Mouse (Mus musculus): Measurements from ENCODE around the gene Sys1. TPM values are rescaled to one million over a fixed set of nuclear protein-coding genes. Genes with fewer than 3 reads are reported as not detected.

The Sys1 gene
- polyA plus RNA-seq, 1 experiment from 2014 or later = 62.0 TPM

DNA sequence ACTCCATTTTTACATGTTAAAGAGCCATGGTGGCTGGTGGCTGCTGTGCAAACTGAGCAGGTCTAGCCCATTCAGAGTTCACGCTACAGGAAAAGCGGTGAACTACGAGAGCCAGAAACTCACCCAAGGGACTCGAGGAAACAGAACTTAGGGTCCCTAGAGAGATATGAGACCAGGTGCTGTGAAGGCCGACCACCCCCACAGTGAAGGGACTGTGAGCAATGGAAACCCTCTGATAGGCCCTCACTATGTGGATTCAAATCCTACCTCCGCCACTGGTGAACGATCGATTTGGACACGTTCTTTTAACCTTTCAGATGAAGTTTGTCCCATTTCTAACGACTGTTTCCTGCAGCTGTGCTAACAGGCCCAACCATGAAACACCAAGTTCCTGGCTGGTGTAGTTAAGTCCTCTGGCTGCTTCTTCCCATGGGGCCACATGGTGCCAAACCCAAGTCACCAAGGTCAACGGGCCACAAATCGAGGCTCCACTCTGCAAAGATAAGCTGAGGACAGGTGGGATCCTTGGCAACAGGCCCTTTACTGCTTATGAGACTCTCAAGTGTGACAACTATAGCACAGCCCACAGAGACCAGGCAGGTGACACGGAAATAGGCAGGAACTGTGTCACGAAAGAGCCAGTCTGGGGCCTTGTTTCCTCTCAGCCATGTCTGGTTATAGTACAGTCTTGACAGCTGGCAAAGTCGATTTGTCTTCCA is 33.9 kb upstream of the Sys1 start:
- H3K4me3 ChIP-seq (ENCODE audit: low read depth, low read length) = no peak overlapping the region
- ATAC-seq (ENCODE audit: low FRiP score) (no peak), DNase-seq (ENCODE audit: low spot score, missing footprints) (peak; percentile 75)
- H3K4me1 ChIP-seq (ENCODE audit: control insufficient read depth, insufficient read depth, low read length) = no peaks in the 10 kb centered on the region
- H3K27ac ChIP-seq (ENCODE audit: low read depth, low read length) = no peak overlapping the region
- no peak overlapping the region for H3K4me2 ChIP-seq
- no peaks in the 10 kb centered on the region for H3K36me3 ChIP-seq (ENCODE audit: control insufficient read depth, insufficient read depth, low read length)
- no peak overlapping the region for H3K9ac ChIP-seq (ENCODE audit: low read length)
- WGBS = 88% methylated on average over 15 of the region's 15 CpGs
- H3K27me3 ChIP-seq (ENCODE audit: control insufficient read depth, insufficient read depth, low read length) = no peaks in the 10 kb centered on the region
- H3K9me3 ChIP-seq (ENCODE audit: control insufficient read depth, low read length) = no peaks in the 10 kb centered on the region

DNA sequence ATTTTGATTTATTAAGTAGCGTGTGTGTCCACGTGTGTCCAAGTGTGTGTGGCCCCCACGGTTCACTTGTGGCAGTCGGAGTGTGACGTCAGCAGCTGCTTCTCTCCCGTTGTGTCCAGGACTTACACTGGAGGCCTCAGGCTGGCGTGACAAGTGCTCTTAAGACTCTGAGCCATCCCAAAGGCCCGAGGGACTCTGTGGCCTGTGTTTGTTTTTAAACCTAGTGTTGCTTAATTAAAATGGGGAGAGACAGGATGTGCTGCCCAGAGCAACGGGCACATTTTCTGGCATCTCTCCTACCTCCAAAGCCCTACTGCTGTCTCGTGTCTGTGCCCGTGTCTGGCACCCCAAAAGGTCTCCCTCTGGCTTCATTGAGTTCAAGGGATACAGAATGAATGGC is 33.3 kb upstream of the Sys1 start:
- H3K4me3 ChIP-seq (ENCODE audit: low read depth, low read length) = no peak overlapping the region
- peak; percentile 47 for DNase-seq (ENCODE audit: low spot score, missing footprints)
- H3K9ac ChIP-seq (ENCODE audit: low read length) = no peak overlapping the region
- no peaks in the 10 kb centered on the region for H3K9me3 ChIP-seq (ENCODE audit: control insufficient read depth, low read length)
- H3K27ac ChIP-seq (ENCODE audit: low read depth, low read length) = no peak overlapping the region
- H3K27me3 ChIP-seq (ENCODE audit: control insufficient read depth, insufficient read depth, low read length) = no peaks in the 10 kb centered on the region
- H3K36me3 ChIP-seq (ENCODE audit: control insufficient read depth, insufficient read depth, low read length) = no peaks in the 10 kb centered on the region
- no peak overlapping the region for H3K4me2 ChIP-seq
- no peaks in the 10 kb centered on the region for H3K4me1 ChIP-seq (ENCODE audit: control insufficient read depth, insufficient read depth, low read length)
- ATAC-seq (ENCODE audit: low FRiP score) = no peak
- WGBS = 88% methylated on average over 11 of the region's 11 CpGs

DNA sequence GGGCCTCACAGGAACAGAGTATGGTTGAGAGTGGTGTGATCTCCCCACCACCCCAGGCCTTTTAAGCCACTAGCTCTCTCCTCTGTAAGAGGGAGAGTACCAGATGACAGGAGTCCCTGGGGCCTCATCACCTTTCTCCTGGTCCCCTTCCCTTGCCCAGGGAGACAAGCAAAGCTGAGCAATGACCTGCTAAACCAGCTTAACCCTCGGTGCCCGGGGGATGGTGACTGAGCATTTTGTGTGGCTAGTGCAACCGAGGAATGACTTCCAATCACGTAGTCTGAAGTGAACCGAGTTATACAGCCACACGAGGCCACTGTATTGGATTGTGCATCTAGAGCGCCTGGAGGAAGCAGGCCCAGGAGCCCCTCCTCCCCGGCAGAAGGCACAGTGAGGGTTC is 32.4 kb upstream of the Sys1 start:
- no peak for ATAC-seq (ENCODE audit: low FRiP score)
- no peak overlapping the region for H3K4me2 ChIP-seq
- H3K27me3 ChIP-seq (ENCODE audit: control insufficient read depth, insufficient read depth, low read length) = no peaks in the 10 kb centered on the region
- H3K4me3 ChIP-seq (ENCODE audit: low read depth, low read length) = no peak overlapping the region
- H3K27ac ChIP-seq (ENCODE audit: low read depth, low read length) = no peak overlapping the region
- no peak overlapping the region for H3K9ac ChIP-seq (ENCODE audit: low read length)
- H3K36me3 ChIP-seq (ENCODE audit: control insufficient read depth, insufficient read depth, low read length) = no peaks in the 10 kb centered on the region
- WGBS = 90% methylated on average over 8 of the region's 8 CpGs
- H3K9me3 ChIP-seq (ENCODE audit: control insufficient read depth, low read length) = no peaks in the 10 kb centered on the region
- no peaks in the 10 kb centered on the region for H3K4me1 ChIP-seq (ENCODE audit: control insufficient read depth, insufficient read depth, low read length)
- DNase-seq (ENCODE audit: low spot score, missing footprints) = peak; percentile 28

DNA sequence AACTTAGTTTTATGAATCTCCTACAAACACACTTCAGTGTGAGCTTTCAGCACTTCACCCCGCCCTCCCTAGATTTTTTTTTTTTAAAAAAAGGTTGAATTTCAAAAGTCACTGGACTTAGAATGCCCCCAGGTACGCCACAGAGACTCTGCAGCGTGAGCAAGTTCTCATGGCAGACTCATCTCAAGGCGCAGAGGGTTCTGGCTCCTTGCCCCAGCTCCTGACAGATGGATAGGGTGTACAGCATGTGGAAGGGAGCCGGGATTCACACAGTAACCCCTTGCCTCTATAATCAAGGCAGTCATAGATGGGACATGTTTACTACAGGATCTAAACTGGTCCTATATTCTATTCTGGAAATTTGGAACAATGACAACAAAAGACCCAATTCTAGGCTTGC is 31.4 kb upstream of the Sys1 start:
- H3K4me1 ChIP-seq (ENCODE audit: control insufficient read depth, insufficient read depth, low read length) = no peaks in the 10 kb centered on the region
- H3K9me3 ChIP-seq (ENCODE audit: control insufficient read depth, low read length) = no peaks in the 10 kb centered on the region
- H3K27me3 ChIP-seq (ENCODE audit: control insufficient read depth, insufficient read depth, low read length) = no peaks in the 10 kb centered on the region
- H3K36me3 ChIP-seq (ENCODE audit: control insufficient read depth, insufficient read depth, low read length) = no peaks in the 10 kb centered on the region
- H3K27ac ChIP-seq (ENCODE audit: low read depth, low read length) = no peak overlapping the region
- H3K4me3 ChIP-seq (ENCODE audit: low read depth, low read length) = no peak overlapping the region
- H3K4me2 ChIP-seq = no peak overlapping the region
- DNase-seq (ENCODE audit: low spot score, missing footprints) (no peak), ATAC-seq (ENCODE audit: low FRiP score) (no peak)
- H3K9ac ChIP-seq (ENCODE audit: low read length) = no peak overlapping the region
- 89% methylated on average over 5 of the region's 5 CpGs for WGBS

DNA sequence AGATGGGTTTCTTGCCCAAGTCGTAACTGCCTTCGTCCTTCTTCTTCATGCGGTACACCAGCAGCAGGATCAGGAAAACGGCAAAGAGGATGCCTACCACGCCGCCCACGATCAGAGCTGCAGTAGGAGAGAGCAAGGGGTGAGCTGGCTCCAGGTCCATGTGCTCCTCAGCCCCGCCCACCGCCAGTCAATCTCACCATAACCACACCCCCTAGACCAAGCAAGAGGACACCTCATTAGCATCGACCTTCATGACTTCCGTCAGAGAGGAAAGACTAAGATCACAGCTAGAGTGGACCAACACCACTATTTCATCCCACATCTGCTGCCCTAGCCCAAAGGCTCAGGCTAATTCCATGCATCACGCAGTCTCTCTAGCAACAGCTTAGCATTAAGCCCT is 30.6 kb upstream of the Sys1 start:
- H3K27me3 ChIP-seq (ENCODE audit: control insufficient read depth, insufficient read depth, low read length) = no peaks in the 10 kb centered on the region
- H3K9ac ChIP-seq (ENCODE audit: low read length) = no peak overlapping the region
- H3K36me3 ChIP-seq (ENCODE audit: control insufficient read depth, insufficient read depth, low read length) = no peaks in the 10 kb centered on the region
- no peak overlapping the region for H3K4me3 ChIP-seq (ENCODE audit: low read depth, low read length)
- ATAC-seq (ENCODE audit: low FRiP score) (no peak), DNase-seq (ENCODE audit: low spot score, missing footprints) (peak; percentile 81)
- H3K9me3 ChIP-seq (ENCODE audit: control insufficient read depth, low read length) = no peaks in the 10 kb centered on the region
- H3K4me1 ChIP-seq (ENCODE audit: control insufficient read depth, insufficient read depth, low read length) = no peaks in the 10 kb centered on the region
- 35% methylated on average over 12 of the region's 12 CpGs for WGBS
- H3K4me2 ChIP-seq = no peak overlapping the region
- H3K27ac ChIP-seq (ENCODE audit: low read depth, low read length) = no peak overlapping the region

DNA sequence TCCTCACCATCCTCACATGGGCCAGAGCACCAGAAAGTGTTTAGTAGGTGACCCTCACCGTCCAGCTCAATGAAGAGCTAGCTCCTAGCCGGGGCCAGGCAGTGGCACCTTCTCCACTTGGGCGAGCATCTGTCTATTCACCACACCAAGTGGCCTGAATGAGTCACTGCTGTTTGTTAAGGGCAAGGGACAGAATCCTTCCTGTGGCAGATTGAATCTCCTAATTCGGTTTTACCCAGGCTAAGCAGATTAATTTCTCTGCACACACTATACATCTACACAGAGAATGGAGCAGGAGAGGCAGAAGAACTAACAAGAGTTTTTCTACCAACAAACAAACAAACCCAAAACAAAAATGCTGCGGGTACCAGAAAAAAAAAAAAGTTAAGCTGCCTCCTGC is 29.8 kb upstream of the Sys1 start:
- no peaks in the 10 kb centered on the region for H3K27me3 ChIP-seq (ENCODE audit: control insufficient read depth, insufficient read depth, low read length)
- no peak overlapping the region for H3K27ac ChIP-seq (ENCODE audit: low read depth, low read length)

DNA sequence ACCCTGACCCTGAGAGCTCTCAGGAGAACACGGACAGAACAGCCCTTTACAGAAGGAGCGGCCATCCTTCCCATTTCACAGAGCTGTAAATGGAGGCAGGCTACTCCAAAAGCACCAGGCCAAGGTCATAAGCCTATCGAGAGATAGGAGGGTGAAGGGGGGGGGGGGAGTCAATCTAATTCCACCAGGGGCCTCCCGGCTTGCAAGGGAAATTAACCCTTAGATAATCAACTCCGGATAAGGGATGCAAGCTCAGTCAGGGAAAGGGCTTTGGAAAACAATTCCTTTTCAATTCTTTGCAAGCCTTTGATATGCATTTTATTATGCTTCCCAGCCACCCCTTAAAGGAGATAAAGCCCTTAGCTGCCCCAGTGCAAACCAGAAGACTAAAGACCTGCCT is 28.3 kb upstream of the Sys1 start:
- ATAC-seq (ENCODE audit: low FRiP score) (no peak), DNase-seq (ENCODE audit: low spot score, missing footprints) (no peak)
- no peak overlapping the region for H3K27ac ChIP-seq (ENCODE audit: low read depth, low read length)

More for the DNA sequence above, 29.8 kb upstream of the Sys1 start:
- 84% methylated on average over 5 of the region's 5 CpGs for WGBS
- ATAC-seq (ENCODE audit: low FRiP score) (no peak), DNase-seq (ENCODE audit: low spot score, missing footprints) (no peak)
- H3K4me3 ChIP-seq (ENCODE audit: low read depth, low read length) = no peak overlapping the region
- no peaks in the 10 kb centered on the region for H3K36me3 ChIP-seq (ENCODE audit: control insufficient read depth, insufficient read depth, low read length)
- H3K9me3 ChIP-seq (ENCODE audit: control insufficient read depth, low read length) = no peaks in the 10 kb centered on the region
- H3K4me2 ChIP-seq = no peak overlapping the region
- H3K4me1 ChIP-seq (ENCODE audit: control insufficient read depth, insufficient read depth, low read length) = no peaks in the 10 kb centered on the region
- H3K9ac ChIP-seq (ENCODE audit: low read length) = no peak overlapping the region

DNA sequence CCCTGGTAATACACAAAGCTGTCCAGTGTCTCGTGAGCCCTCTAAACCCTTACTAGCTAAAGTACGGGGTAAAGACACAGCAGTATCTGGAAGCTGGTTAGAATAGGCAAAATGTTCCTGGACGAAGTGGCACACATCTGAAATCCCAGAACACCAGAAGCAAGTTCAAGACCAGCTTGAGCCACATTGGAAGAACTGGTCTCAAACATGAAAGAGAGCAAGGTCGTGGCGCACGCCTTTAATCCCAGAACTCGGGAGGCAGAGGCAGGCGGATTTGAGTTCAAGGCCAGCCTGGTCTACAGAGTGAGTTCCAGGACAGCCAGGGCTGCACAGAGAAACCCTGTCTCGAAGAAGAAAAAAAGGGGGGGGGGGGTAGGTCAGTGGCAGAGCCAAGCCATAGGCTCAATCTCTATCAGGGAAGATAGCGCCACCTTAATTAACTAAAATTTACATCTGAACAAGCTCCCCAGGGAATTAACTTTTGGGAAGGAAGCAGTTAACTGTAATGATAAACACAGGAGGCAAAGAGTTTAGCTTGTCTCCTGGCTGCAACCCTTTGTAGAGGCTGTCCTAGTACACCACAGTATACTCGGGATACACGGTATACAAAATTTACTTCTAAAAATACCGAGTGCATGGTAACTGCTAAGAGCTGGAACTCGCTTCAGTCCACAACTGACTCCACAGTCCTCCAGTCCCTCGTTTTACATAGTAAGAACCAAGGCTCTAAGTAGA is 26.7 kb upstream of the Sys1 start:
- H3K36me3 ChIP-seq (ENCODE audit: control insufficient read depth, insufficient read depth, low read length) = no peaks in the 10 kb centered on the region
- peak; percentile 80 for DNase-seq (ENCODE audit: low spot score, missing footprints)
- WGBS = 49% methylated on average over 15 of the region's 15 CpGs
- H3K9ac ChIP-seq (ENCODE audit: low read length) = no peak overlapping the region
- peaks cover 4% of the 10 kb centered on the region; the same call in 1 of the 2 replicates for H3K4me1 ChIP-seq (ENCODE audit: control insufficient read depth, insufficient read depth, low read length)
- no peak overlapping the region for H3K4me3 ChIP-seq (ENCODE audit: low read depth, low read length)
- no peaks in the 10 kb centered on the region for H3K9me3 ChIP-seq (ENCODE audit: control insufficient read depth, low read length)
- ATAC-seq (ENCODE audit: low FRiP score) = no peak
- H3K4me2 ChIP-seq = no peak overlapping the region
- no peaks in the 10 kb centered on the region for H3K27me3 ChIP-seq (ENCODE audit: control insufficient read depth, insufficient read depth, low read length)
- no peak overlapping the region for H3K27ac ChIP-seq (ENCODE audit: low read depth, low read length)

More for the DNA sequence above, 28.3 kb upstream of the Sys1 start:
- Histone ChIP-seq H3K9ac (ENCODE audit: low read length) (no peak overlapping the region), H3K9me3 (ENCODE audit: control insufficient read depth, low read length) (no peaks in the 10 kb centered on the region), H3K4me3 (ENCODE audit: low read depth, low read length) (no peak overlapping the region), H3K27me3 (ENCODE audit: control insufficient read depth, insufficient read depth, low read length) (no peaks in the 10 kb centered on the region), H3K36me3 (ENCODE audit: control insufficient read depth, insufficient read depth, low read length) (no peaks in the 10 kb centered on the region), H3K4me1 (ENCODE audit: control insufficient read depth, insufficient read depth, low read length) (peaks cover 4% of the 10 kb centered on the region; the same call in 1 of the 2 replicates), H3K4me2 (no peak overlapping the region)
- 40% methylated on average over 5 of the region's 5 CpGs for WGBS

DNA sequence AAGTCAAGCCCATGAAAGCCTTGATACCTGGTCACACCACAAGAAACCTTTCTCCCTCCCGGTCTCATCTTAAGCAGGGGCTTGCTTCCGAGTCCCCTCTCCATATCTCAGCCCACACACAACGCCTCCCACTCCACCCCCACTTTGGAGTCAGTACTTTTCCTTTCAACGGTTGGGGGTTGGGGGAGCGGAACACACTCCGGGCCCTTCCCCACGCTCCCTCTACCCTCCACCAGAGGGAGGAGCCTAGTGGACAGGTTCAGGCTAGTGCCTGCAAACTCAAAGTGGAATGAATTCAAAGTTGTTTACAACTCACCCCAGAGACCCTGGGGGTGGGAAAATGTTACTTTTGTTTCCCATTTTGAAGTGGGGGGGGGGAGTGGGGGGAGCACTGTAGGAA is 26.1 kb upstream of the Sys1 start:
- no peak overlapping the region; the same call in 1 of the 2 replicates for H3K4me2 ChIP-seq
- no peak overlapping the region for H3K9ac ChIP-seq (ENCODE audit: low read length)
- H3K9me3 ChIP-seq (ENCODE audit: control insufficient read depth, low read length) = no peaks in the 10 kb centered on the region
- H3K27ac ChIP-seq (ENCODE audit: low read depth, low read length) = no peak overlapping the region
- no peak overlapping the region for H3K4me3 ChIP-seq (ENCODE audit: low read depth, low read length)
- ATAC-seq (ENCODE audit: low FRiP score) = no peak
- no peaks in the 10 kb centered on the region for H3K36me3 ChIP-seq (ENCODE audit: control insufficient read depth, insufficient read depth, low read length)
- DNase-seq (ENCODE audit: low spot score, missing footprints) = peak; percentile 85
- H3K4me1 ChIP-seq (ENCODE audit: control insufficient read depth, insufficient read depth, low read length) = peaks cover 4% of the 10 kb centered on the region; the same call in 1 of the 2 replicates
- no peaks in the 10 kb centered on the region for H3K27me3 ChIP-seq (ENCODE audit: control insufficient read depth, insufficient read depth, low read length)
- 29% methylated on average over 7 of the region's 7 CpGs for WGBS

All from midbrain, embryonic 11.5 days (tissue).